Mouse (Mus musculus): ENCODE measurements around the gene Uhrf1. TPM values are rescaled to one million over a fixed set of nuclear protein-coding genes. Genes with fewer than 3 reads are reported as not detected.

Gene Uhrf1
- total RNA-seq, 2 experiments from 2014 or later = 5.9 to 6.3 TPM

GRCm38 (mm10) chr17:56340717-56341116 is 37.6 kb downstream of the Uhrf1 start:
- DNase-seq (ENCODE audit: low spot score in 2 of 2) = no peak

GRCm38 (mm10) chr17:56343466-56343865 is 40.3 kb downstream of the Uhrf1 start:
- no peak for DNase-seq (ENCODE audit: low spot score in 2 of 2)

GRCm38 (mm10) chr17:56345364-56345763 is 42.2 kb downstream of the Uhrf1 start:
- no peak for DNase-seq (ENCODE audit: low spot score in 2 of 2)

- DNase-seq (ENCODE audit: low spot score in 2 of 2) = no peak
These were observed 45.0 kb downstream of the Uhrf1 start for GRCm38 (mm10) chr17:56348128-56348527.

- no peak for DNase-seq (ENCODE audit: low spot score in 2 of 2)
These were observed 45.5 kb downstream of the Uhrf1 start for GRCm38 (mm10) chr17:56348586-56348985.

- DNase-seq (ENCODE audit: low spot score in 2 of 2) = peak; percentile 89 to 90
These were observed 47.6 kb downstream of the Uhrf1 start for GRCm38 (mm10) chr17:56350694-56351093.

- DNase-seq (ENCODE audit: low spot score in 2 of 2) = peak; percentile 74 to 80
These were observed 54.1 kb downstream of the Uhrf1 start for GRCm38 (mm10) chr17:56356921-56357885.

GRCm38 (mm10) chr17:56359183-56359725 is 56.1 kb downstream of the Uhrf1 start:
- no peak for DNase-seq (ENCODE audit: low spot score in 2 of 2)

GRCm38 (mm10) chr17:56359864-56360263 is 56.7 kb downstream of the Uhrf1 start:
- peak in 1 of 2 experiments; percentile 21 for DNase-seq (ENCODE audit: low spot score in 2 of 2)

- peak in 1 of 2 experiments; percentile 34 for DNase-seq (ENCODE audit: low spot score in 2 of 2)
These were observed 57.3 kb downstream of the Uhrf1 start for GRCm38 (mm10) chr17:56360451-56360850.

- no peak for DNase-seq (ENCODE audit: low spot score in 2 of 2)
These were observed 58.4 kb downstream of the Uhrf1 start for GRCm38 (mm10) chr17:56361542-56361941.

GRCm38 (mm10) chr17:56365791-56366673 is 62.9 kb downstream of the Uhrf1 start:
- no peak for DNase-seq (ENCODE audit: low spot score in 2 of 2)

GRCm38 (mm10) chr17:56368291-56368790 is 65.2 kb downstream of the Uhrf1 start:
- no peak for DNase-seq (ENCODE audit: low spot score in 2 of 2)

GRCm38 (mm10) chr17:56370090-56370489 is 67.0 kb downstream of the Uhrf1 start:
- no peak for DNase-seq (ENCODE audit: low spot score in 2 of 2)

GRCm38 (mm10) chr17:56371029-56371660 is 68.0 kb downstream of the Uhrf1 start:
- peak; percentile 63 to 66 for DNase-seq (ENCODE audit: low spot score in 2 of 2)

GRCm38 (mm10) chr17:56372109-56372508 is 69.0 kb downstream of the Uhrf1 start:
- DNase-seq (ENCODE audit: low spot score in 2 of 2) = peak in 1 of 2 experiments; percentile 26

All from layer of hippocampus, postnatal 10 days (tissue).